9 mouse cellular contexts compared by ENCODE assay signal in the genomic region with DNA sequence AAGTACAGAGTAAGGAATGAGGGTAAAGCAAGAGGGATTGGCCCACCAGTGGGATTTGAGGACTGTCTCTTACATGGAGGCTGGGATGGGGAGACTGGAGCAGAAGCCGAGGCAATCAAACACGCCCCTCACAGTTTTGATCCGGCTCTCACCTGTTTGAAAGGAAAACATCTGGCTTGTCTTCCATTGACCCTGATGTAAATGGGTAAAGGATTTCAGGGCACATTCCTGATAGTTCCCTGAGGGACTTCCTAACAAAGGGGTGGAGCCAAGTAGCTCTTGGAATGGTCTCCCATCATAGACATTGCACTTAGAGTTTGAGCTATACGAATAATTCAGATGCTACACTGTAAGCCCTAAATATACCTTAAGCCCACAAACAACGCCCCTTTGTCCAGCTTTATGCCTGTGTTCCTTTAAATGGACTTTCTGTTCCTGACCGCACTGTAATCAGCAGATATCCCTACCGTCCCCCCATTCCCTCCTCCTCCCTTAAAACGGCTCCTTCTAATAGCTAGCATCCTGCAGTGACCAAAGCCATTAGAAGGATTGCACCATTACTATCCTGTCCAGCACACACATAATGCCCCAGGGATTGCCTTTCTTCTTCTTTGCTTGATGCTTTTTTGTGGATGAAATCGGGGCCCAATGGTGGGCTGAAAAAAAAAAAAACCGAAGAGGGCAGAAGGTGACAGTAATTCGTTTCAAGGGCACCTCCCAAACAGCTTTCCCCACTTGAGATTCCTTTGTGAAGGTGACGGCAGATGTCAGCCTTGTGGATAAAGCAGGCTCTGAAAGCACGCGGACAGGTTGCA. TPM values are rescaled to one million over a fixed set of nuclear protein-coding genes. Genes with fewer than 3 reads are reported as not detected.
DNase-seq lines count a peak whose midpoint lies in the region; ATAC-seq and TF ChIP-seq lines count a peak whose summit lies in the region.
"Had no signal": no experiment of that assay in that cellular context is flagged by ENCODE, and none has a peak within 500 bp of the region (broad histone marks: within the 10 kb centered on the region; RNA-seq: fewer than 3 reads in every experiment).

No protein-coding gene starts in this region.

- no peaks in the 10 kb centered on the region for H3K9me3 ChIP-seq in heart, embryonic 14.5 days (ENCODE audit: control insufficient read depth, low read length)
- no peaks in the 10 kb centered on the region for H3K9me3 ChIP-seq in ES-E14 (ENCODE audit: control insufficient read depth, insufficient read depth, low read depth, low read length)
- no peaks in the 10 kb centered on the region for H3K9me3 ChIP-seq in forebrain, embryonic 13.5 days (replicated peaks)
- H3K9me3 ChIP-seq: liver, embryonic 13.5 days had no signal

- WGBS in heart, embryonic 14.5 days = 34% methylated on average over 14 of the region's 14 CpGs
- WGBS in forebrain, embryonic 13.5 days = 34% methylated on average over 14 of the region's 14 CpGs

- DNase-seq in heart, postnatal 36 days = no peak
- DNase-seq in ES-E14 (ENCODE audit: low read depth, low spot score) = peak; percentile 60
- no peak for DNase-seq in spleen, postnatal 10 days (ENCODE audit: low spot score in 2 of 2)
- no peak for DNase-seq in natural killer cell, adult 2 months (ENCODE audit: low spot score in 2 of 2)
- DNase-seq in cerebellum, postnatal 25 days = no peak

- H3K36me3 ChIP-seq in heart, embryonic 14.5 days (ENCODE audit: control insufficient read depth, insufficient read depth, low read length) = no peaks in the 10 kb centered on the region
- no peaks in the 10 kb centered on the region for H3K36me3 ChIP-seq in ES-E14 (ENCODE audit: control insufficient read depth, insufficient read depth, low read length, poor library complexity, severe bottlenecking)
- no peaks in the 10 kb centered on the region for H3K36me3 ChIP-seq in forebrain, embryonic 13.5 days (ENCODE audit: poor library complexity, severe bottlenecking)
- H3K36me3 ChIP-seq: liver, embryonic 13.5 days had no signal

- H3K4me1 ChIP-seq in heart, embryonic 14.5 days (ENCODE audit: control insufficient read depth in 2 of 2, insufficient read depth in 2 of 2, low read length in 2 of 2) = peaks cover 37 to 50% of the 10 kb centered on the region in 2 experiments
- peaks cover 8 to 12% of the 10 kb centered on the region in 2 experiments; a peak in 3 of 4 replicates for H3K4me1 ChIP-seq in ES-E14 (ENCODE audit: control insufficient read depth in 2 of 2, insufficient read depth in 2 of 2, low read length in 2 of 2, poor library complexity in 1 of 2)
- peaks cover 47% of the 10 kb centered on the region for H3K4me1 ChIP-seq in forebrain, embryonic 13.5 days

- peak overlapping the region; percentile 10; the same call in 1 of the 2 replicates for H3K9ac ChIP-seq in heart, embryonic 14.5 days (ENCODE audit: low read length)
- H3K9ac ChIP-seq in ES-E14 (ENCODE audit: insufficient read depth, low read depth, low read length, poor library complexity, severe bottlenecking) = peak overlapping the region; percentile 56; the same call in 1 of the 2 replicates
- H3K9ac ChIP-seq in forebrain, embryonic 13.5 days = no peak overlapping the region
- H3K9ac ChIP-seq: liver, embryonic 13.5 days had no signal

- no peak overlapping the region for H3K4me3 ChIP-seq in heart, embryonic 14.5 days (ENCODE audit: control insufficient read depth in 1 of 2, insufficient read depth in 1 of 2, low read depth in 1 of 2, low read length in 2 of 2)
- H3K4me3 ChIP-seq in ES-E14 (ENCODE audit: insufficient read depth in 1 of 2, low read depth in 1 of 2, low read length in 2 of 2, poor library complexity in 1 of 2, severe bottlenecking in 1 of 2) = 0 out of 4 replicates have a peak overlapping the region, but pooled peaks of 1 of the 2 experiments have one; percentile 9
- no peak overlapping the region for H3K4me3 ChIP-seq in forebrain, embryonic 13.5 days
- H3K4me3 ChIP-seq: liver, embryonic 13.5 days had no signal

- no peak for ATAC-seq in heart, embryonic 14.5 days (ENCODE audit: insufficient number of reproducible peaks, insufficient read depth, low FRiP score, low read depth)
- ATAC-seq in forebrain, embryonic 13.5 days = peak; percentile 35; the same call in 1 of the 2 replicates
- 0 out of 2 replicates have a peak, but pooled peaks have one; percentile 2 for ATAC-seq in megakaryocyte-erythroid progenitor cell, adult 5-6 weeks (replicated peaks; ENCODE audit: low FRiP score, low TSS enrichment, poor library complexity, severe bottlenecking)

- in situ Hi-C loops in ES-E14 (cut with MboI; ENCODE audit: low sequenced_read_pairs in 2 of 2, unreplicated experiment in 2 of 2) = no loop called here

- peak overlapping the region; percentile 53 for H3K4me2 ChIP-seq in heart, embryonic 14.5 days (ENCODE audit: low read length)
- H3K4me2 ChIP-seq in forebrain, embryonic 13.5 days = peak overlapping the region; percentile 38
- H3K4me2 ChIP-seq: liver, embryonic 13.5 days had no signal

- intact Hi-C loops in heart, postnatal 36 days (cut with DNase I) = loop anchor here (5.0 kb wide), 2 partner anchors 147 to 563 kb away; no protein-coding TSS in a partner anchor

- H3K27me3 ChIP-seq in heart, embryonic 14.5 days (ENCODE audit: control insufficient read depth, insufficient read depth, low read length) = no peaks in the 10 kb centered on the region
- no peaks in the 10 kb centered on the region for H3K27me3 ChIP-seq in forebrain, embryonic 13.5 days

- H3K27ac ChIP-seq in heart, embryonic 14.5 days (replicated peaks in 1 of 2; ENCODE audit: control insufficient read depth in 1 of 2, insufficient read depth in 1 of 2, low read depth in 2 of 2, low read length in 2 of 2) = peak overlapping the region; percentile 6 to 47; a peak in 2 of 4 replicates
- H3K27ac ChIP-seq in ES-E14 (ENCODE audit: insufficient read depth, low read depth, low read length, poor library complexity, severe bottlenecking) = no peak overlapping the region
- peak overlapping the region; percentile 73 for H3K27ac ChIP-seq in forebrain, embryonic 13.5 days
- H3K27ac ChIP-seq: liver, embryonic 13.5 days had no signal

TF ChIP-seq in ES-E14, 5 proteins besides CTCF, POLR2A, EP300 and RAD21:
- TF ChIP-seq ZNF384 (IDR thresholded peaks at IDR 0.05; ENCODE audit: low read depth, low read length) (peak; percentile 77), HCFC1 (IDR thresholded peaks at IDR 0.05; ENCODE audit: borderline replicate concordance, insufficient read depth, low read length) (no peak)

RNA-seq across cellular contexts. Expression of gene Medag, which starts 36.3 kb away (rescaled TPM):
- polyA plus RNA-seq in heart, embryonic 14.5 days (2014; fragmentation: Nextera tagmentation; extraction: Ambion mirVana) = 2.2 TPM in 2 replicates
- total RNA-seq in heart, postnatal 36 days (2021) = 10 to 100 TPM; 15.3 to 20.8 TPM
- not detected in 2 replicates for total RNA-seq in ES-E14 (2012; rRNA removed)
- polyA plus RNA-seq in forebrain, embryonic 13.5 days (2015; fragmentation: Nextera tagmentation; extraction: Ambion mirVana) = 1.1 and 1.2 TPM in 2 replicates
- not detected in 2 replicates for total RNA-seq in megakaryocyte-erythroid progenitor cell, adult 5-6 weeks (2014; fragmentation: Nextera tagmentation)
- total RNA-seq in megakaryocyte-erythroid progenitor cell, adult 5-6 weeks (2017) = not detected in 2 replicates

Comparison
In these comparisons a context has a peak if more than half of its experiments do, and no peak if none do; other contexts are left out.
1. RNA of gene Medag, which starts 36.3 kb away (total RNA-seq): 15.3 to 20.8 TPM in heart, postnatal 36 days; not detected in ES-E14 and not detected in megakaryocyte-erythroid progenitor cell, adult 5-6 weeks; every median in the first group is over 10 times any median in the second.